Mouse (Mus musculus): ENCODE measurements around the gene Mup20. TPM values are rescaled to one million over a fixed set of nuclear protein-coding genes. Genes with fewer than 3 reads are reported as not detected.
"Not testable (repeated sequence)": the region's sequence is repeated elsewhere in the genome, so short reads cannot be mapped to it uniquely, and the experiment has no call there.

Gene Mup20
- total RNA-seq (2021), result under 1 TPM in 1 of 2 experiments, not detected in 1; 0.40 TPM
- long read RNA-seq, experiment 1, result 0 reads
- long read RNA-seq, experiment 2, result 0 reads

DNA sequence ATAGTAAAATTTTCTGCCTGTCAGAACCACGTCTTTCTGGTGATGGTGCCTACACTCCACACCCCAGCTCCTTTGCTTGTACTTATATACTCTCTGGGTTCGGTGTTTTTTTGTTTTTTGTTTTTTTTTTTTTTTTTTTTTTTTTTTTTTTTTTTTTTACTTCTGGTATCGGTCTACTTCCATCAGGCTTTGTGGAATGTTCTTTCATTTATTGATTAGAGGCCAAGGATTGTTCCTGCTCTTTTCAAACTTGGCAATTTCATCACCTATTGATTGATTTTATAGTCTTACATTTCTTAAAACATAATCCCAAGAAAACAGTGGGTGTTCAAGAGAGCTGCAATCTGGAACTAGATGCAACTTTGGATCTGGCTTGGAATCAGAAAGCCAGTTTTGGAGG, at the start of gene Mup20:
TSS of gene Mup20 (minus strand) at position 101 of the 400 bp plus-strand sequence.
- DNase-seq (ENCODE audit: low spot score), result not testable (repeated sequence)

DNA sequence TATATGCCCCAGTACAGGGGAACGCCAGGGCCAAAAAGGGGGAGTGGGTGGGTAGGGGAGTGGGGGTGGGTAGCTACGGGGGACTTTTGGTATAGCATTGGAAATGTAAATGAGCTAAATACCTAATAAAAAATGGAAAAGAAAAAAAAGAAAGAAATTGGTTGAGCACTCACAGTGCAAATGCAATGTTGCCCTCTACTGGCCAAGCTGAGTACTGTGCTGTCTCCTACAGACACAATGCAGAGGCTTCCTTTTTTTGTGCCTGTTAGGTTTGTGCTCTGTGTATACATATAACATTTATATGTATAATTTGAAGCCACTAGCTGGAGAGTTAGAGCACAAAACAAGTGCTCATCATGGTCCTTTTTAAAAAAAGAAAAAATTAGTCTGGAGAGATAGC, 49.4 kb upstream of the Mup20 start:
- DNase-seq (ENCODE audit: low spot score), result not testable (repeated sequence)

DNA sequence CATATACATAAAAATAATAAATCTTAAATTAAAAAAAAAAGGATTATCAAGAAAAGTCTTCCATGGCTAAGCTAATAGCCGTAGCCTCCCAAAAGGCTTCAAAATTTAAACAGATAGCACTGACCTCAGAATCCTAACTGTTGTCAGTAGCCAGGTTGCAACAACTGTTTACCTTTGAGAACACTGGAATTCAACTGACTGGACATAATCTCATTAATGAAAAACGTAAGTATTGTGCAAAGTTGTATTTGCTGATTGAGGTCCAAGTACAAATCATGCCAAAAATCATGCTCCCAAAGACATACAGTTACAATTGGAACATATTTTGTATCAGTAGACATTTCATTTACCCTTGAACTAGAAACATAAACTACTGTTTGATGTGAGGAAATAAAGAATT, 34.0 kb upstream of the Mup20 start:
- no peak for DNase-seq (ENCODE audit: low spot score)

DNA sequence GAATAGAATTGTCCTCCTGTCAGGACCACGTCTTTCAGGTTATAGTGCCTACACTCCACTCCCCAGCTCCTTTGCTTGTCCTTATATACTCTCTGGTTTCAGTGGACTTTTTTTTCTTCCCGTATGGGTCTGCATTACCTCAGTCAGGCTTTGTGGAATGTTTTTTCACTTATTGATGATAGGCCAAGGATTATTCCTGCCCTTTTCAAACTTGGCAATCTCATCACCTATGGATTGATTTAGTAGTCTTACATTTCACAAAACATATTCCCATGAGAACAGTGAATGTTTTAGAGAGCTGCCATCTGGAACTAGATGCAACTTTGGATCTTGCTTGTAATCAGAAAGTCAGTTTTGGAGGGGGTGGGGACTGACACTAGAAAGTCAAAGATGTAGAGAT, 33.3 kb upstream of the Mup20 start, which contains the start of gene Mup3:
TSS of gene Mup3 (minus strand) at position 102 of the 400 bp plus-strand sequence.
- no peak for DNase-seq (ENCODE audit: low spot score)

DNA sequence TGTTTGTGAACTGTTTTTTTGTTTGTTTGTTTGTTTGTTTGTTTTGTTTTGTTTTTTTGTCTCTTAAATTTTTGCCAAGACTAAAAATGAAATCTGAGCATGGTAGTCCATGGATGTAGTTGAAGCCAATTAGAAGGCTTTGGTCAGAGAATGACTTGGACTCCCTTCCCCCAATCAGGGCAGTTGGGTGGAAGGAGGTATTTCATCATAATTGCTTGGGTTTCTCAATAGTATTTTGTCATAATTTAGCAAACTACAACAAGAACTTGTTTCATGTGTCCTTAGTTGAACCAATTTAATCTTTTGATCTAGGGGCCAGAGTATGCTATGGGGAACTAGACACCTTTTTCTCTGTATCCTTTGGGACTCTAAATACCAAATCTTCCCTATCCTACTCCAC, 28.8 kb upstream of the Mup20 start:
- no peak for DNase-seq (ENCODE audit: low spot score)

DNA sequence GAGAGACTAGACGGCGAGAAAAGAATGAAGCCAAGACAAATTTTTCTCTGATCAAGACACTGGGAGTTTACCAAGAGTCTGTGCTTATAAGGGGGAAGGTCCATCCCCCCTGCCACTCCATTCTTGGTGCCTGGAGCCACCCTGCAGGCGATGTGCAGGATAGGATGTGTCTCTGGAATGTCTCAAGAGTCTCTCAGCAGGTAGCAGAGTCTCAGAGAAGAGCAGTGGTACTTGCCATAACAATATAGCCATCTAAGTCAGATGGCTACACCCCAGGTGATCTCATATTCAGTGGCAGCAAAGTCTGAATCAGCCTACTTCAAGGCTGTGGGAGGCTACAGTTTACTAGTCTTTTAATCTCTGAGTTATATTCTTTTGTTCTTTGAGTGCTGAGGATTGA, 21.2 kb upstream of the Mup20 start:
- no peak for DNase-seq (ENCODE audit: low spot score)

DNA sequence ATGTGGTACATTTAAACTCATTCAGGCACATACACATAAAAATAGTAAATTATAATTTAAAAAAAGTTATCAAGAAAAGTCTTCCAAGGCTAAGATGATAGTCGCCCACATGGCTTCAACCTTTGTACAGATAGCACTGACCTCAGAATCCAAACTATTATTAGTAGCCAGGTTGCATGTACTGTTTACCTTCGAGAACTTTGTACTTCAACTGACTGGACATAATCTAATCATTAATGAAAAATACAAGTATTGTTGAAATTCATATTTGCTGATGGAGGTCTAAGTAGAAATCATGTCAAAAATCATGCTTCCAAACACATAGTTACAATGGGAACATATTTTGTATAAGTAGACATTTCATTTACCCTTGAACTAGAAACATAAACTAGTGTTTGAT, 822 bp upstream of the Mup20 start:
- DNase-seq (ENCODE audit: low spot score), result not testable (repeated sequence)

DNA sequence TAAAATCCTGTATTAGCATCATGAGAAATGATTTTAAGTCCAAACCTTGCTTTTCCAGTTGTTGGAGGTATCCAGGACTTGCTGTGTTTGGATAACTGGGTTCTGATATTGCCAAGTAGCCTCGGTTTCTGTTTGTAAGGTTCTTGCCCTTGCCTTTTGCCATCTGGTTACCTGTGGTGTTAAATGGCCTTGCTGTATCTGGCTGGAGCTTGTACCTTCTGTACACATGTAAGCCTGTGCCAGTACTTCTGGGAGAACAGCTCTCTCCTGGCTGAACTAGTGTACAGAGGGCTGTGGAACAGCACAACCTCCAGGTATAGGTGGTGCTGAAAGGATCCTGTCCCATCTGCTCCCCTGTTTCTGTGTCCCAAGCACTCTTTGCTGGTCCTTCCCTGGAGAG, 27.7 kb downstream of the Mup20 start:
- no peak for DNase-seq (ENCODE audit: low spot score)

DNA sequence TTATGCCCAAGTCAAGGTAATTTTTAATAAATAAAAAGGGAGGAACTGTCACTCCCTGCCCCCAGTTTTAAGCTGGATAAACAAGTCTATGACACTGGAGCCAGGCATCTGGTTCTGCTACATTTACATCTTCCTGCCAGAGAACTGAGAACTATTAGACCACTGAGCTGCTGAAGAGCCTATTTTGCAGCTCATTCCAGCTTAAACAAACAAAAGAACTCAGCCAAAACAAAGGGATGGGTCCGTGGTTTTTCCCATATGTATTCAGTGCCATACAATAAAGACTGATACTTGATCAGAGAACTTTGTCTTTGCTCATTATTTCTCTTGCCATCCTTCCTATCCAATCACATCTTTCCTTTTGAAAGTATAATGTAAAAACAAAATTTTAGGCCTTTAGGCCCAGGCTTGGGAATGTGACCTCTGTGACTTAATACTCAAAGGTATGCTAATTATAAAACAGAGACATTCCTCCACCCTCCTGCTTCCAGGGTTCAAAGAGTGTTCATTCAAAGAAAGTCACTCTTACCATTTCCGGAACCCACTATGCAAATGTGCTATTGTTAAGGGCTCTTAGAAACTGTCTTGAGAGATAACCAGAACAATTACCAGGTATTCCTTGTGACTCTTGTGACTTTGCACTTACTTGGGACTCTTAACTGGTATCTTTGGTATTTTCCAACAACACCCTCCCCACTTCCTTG, 29.6 kb downstream of the Mup20 start:
- no peak for DNase-seq (ENCODE audit: low spot score)

DNA sequence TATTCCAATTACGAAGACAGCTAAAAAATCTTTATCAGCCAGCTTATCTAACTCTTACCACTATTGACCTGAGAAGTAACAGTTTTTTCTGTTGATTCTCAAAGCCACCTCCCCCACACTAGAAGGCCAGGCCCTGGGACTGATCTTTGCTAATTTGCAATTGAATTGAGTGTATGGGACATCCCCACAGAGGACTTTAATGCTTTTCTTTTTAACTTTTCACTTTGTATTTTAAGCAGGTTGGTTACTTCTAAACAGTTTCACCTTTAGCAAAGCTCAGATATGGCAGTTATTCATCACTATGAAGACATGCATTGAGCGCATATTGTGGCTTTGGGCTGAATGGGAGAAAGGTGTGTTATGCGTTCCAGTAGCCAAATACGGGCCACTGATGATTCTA, 30.3 kb downstream of the Mup20 start:
- no peak for DNase-seq (ENCODE audit: low spot score)

DNA sequence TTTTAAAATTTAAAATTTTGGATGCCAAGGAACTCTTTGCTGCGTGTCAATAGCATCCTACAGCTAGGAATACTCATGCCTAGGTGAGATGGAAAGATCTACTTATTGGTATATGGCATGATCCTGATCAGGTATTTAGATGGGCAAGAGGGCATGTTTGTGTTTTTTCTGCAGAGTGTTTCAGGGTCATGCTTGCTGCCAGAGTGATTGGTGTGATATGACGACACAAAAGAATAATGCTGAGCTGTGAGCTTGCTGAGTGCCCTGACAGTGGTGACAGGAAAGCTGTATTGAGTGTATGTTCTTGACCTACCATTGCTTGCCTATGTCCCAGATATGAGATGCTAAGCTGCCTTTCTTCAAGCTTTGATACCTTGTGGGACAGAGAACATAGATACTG, 30.8 kb downstream of the Mup20 start:
- DNase-seq (ENCODE audit: low spot score), result no peak

DNA sequence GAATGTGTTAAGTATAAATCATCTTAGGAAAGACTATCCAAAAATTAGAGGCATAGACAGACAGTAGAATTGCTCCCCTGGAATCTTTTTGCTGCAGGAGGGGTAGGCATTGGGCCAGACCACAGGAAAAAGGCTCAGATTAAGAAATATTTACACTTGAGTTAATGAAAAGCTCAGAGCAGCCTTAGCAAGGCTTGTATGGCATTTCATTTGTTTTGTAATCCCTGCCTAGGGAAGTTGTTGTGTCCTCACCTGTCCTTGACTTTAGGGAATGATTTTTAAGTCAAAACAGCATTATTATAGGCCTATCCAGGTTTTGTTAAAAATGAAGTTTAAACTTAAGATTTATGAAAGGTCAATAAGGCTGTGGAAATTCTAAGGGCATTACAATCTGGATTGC, 33.4 kb downstream of the Mup20 start:
- not testable (repeated sequence) for DNase-seq (ENCODE audit: low spot score)

Other genes starting within 250 kb of the Mup20 start
- gene Mup5, start 218.9 kb downstream of the Mup20 start, total RNA-seq (2021), result not detected
- gene Mup3, start 33.2 kb upstream of the Mup20 start, total RNA-seq (2021), result 1 to 10 TPM in 1 of 2 experiments, not detected in 1; 3.5 TPM
- not detected for gene Mup21, start 96.7 kb upstream of the Mup20 start, total RNA-seq (2021)
- gene Zfp37, start 176.9 kb upstream of the Mup20 start, total RNA-seq (2021), result 1 to 10 TPM in 1 of 2 experiments, under 1 TPM in 1; 0.82 to 1.3 TPM
- gene Slc31a2, start 208.4 kb upstream of the Mup20 start, total RNA-seq (2021), result 1 to 10 TPM; 5.3 to 6.2 TPM

Data from gastrocnemius, adult 18-20 months (tissue).